Mouse (Mus musculus): ENCODE results near the gene Gm5129.
"Not testable (repeated sequence)": the region's sequence is repeated elsewhere in the genome, so short reads cannot be mapped to it uniquely, and the experiment has no call there.

Gene Gm5129

GRCm38 (mm10) chr5:29735557-29736061 lies at the start of gene Gm5129, which contains the start of gene Dnajb6:
TSS of gene Gm5129 (minus strand) at chr5:29735936.
TSS of gene Dnajb6 (plus strand) at chr5:29735688.
- peak; percentile 94 for DNase-seq

- DNase-seq, result not testable (repeated sequence)
Measured at GRCm38 (mm10) chr5:29784906-29785305, 49.2 kb upstream of the Gm5129 start.

DNA sequence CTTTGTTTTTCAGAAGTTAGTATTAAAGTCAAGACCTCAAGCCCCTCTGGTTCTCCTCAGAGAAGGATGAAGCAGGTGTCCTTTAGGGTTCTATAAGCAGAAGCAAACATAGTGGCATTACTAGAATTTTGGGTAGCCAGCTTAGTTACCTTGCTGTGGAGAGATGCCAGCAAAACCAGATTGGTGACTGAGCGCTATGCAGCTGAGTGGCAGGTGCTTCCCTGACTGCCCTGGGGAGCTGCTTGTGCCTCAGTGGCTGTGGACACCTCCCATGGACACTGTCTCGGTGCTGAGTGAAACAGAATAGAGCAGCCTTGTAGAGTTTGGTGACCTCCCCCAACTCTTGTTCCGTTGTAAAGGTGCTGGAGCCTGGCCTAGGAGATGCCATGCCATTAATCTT lies 46.5 kb upstream of the Gm5129 start:
- DNase-seq, result no peak

GRCm38 (mm10) chr5:29779733-29780132 lies 44.0 kb upstream of the Gm5129 start:
- DNase-seq, result not testable (repeated sequence)

GRCm38 (mm10) chr5:29778029-29778428 lies 42.3 kb upstream of the Gm5129 start:
- no peak for DNase-seq

- DNase-seq, result no peak
Measured at GRCm38 (mm10) chr5:29775437-29775836, 39.7 kb upstream of the Gm5129 start.

DNA sequence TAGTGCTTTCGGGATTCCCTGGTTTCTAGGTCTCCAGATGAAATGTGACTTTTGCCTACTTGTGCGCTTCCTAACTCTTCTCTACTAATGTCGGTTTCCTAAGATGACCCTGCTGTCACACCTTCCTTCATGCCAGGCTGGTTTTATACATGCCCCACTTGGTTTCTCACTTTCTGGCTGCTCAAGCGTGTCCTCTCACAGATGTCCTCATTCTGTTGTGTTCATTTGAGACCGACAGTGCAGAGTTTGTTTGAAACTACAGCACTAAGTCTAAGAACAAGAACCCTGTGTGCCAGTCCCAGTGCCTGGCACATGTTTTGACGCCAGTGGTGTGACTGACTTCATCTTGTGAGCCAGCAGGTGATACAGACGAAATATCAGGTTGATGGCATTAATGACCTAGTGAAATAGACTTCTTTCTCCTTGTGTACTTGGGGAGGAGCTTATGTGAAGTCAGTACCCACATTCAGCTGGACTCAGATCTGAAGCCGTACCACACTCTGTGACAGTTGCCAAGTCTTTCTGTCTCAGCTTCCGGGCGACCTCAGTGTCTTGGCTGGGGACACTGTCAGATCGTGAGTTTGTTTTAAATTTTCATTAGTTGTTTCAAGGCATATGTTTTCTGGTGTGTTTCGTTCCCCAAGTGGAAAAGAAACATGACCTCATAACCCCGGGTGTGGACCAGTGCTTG lies 37.9 kb upstream of the Gm5129 start:
- DNase-seq, result no peak

- peak; percentile 65 for DNase-seq
Measured at GRCm38 (mm10) chr5:29772651-29773330, 37.1 kb upstream of the Gm5129 start.

- no peak for DNase-seq
Measured at GRCm38 (mm10) chr5:29772038-29772437, 36.3 kb upstream of the Gm5129 start.

DNA sequence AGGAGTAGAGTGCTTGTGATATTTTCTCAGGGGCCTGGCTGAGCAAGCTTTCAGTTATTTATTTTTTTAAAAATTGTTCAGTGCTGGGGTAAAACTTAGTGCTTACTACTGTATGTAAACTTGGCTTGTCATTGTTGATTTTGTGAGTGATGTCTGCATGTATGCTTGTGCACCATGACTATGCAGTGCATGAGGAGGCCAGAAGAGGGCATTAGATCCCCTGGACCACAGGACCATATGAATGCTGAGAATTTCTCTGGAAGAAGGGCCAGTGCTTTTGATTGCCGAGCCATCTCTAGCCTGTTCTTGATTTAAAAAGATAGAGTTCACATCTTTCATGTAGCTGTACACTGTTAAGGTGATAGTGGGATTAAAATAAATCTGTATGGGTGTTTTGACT lies 35.2 kb upstream of the Gm5129 start:
- DNase-seq, result no peak

- no peak for DNase-seq
Measured at GRCm38 (mm10) chr5:29759318-29759717, 23.6 kb upstream of the Gm5129 start.

DNA sequence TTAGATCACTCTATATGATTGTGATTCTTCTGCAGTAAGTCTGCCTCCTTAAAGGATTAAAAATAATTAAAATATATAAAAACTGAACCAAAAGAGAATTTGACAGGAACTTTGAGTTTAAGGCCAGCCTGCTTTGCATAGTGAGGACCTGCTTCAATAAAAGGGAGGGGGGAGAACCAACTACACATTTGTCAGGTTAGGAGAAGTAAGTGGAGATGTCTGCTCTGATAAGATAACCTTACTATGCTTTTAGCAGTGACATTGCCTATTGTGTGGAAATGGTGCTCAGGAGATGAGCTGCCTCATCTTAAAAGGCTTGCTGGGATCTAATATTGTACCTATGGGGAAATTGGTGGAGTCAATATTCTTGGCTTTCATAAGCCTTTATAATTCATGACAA lies 17.2 kb upstream of the Gm5129 start:
- no peak for DNase-seq

DNA sequence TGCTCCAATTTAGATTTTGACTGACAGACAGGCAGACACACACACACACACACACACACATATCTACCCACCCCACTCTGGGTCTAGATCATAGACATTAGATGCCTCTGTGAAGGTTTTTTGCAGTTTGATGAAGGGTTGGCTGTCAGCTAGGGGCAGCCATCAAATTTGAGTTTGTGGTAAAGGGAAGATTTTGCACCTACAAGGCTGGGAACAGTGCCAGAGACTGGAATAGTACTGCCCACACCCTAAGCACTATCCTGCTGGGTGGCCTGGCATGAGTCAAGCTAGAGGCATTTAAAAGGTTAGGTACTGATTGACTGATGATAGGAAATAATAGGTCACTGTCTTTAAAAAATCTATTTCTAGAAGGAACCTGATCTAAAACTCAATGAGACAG lies 15.6 kb upstream of the Gm5129 start:
- DNase-seq, result no peak

DNA sequence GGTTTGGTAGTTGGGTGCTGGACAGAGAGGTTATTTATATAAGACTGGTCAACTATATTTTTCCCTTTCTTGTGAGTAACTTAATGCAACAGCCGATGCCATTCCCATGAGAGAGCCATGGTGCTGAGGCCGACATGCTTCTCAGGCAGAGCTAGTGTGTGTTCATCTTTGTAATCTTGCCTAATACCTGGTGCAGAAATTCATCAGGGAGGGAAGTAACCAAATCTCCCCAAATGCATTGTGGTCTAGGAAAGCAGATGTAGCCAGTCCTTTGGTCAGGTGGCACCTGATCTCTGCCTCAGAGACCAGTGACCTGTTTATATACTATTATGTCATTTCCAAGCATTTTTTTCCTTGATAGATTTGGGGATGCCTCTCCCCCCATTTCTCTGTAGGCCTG lies 11.9 kb upstream of the Gm5129 start:
- no peak for DNase-seq

- no peak for DNase-seq
Measured at GRCm38 (mm10) chr5:29741093-29741492, 5.4 kb upstream of the Gm5129 start.

DNA sequence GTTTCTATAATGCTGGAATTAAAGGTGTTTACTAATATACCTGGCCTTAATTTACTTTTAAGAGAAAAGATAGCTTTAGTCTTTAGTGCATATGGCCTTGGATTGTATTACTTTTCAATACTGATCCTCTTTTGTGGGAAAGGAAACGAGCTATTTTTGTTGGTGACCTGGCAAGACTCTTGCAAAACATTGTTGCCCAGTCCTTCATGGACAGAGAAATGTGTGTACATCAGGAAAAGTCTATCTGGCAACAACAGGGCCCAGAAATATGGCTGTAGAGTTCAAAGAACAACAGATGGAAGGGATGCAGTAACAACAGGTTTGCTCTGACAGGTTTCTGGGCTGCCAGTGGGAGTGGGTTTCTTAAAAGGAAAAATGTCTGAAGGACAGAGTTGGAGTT lies 4.9 kb upstream of the Gm5129 start:
- no peak for DNase-seq

DNA sequence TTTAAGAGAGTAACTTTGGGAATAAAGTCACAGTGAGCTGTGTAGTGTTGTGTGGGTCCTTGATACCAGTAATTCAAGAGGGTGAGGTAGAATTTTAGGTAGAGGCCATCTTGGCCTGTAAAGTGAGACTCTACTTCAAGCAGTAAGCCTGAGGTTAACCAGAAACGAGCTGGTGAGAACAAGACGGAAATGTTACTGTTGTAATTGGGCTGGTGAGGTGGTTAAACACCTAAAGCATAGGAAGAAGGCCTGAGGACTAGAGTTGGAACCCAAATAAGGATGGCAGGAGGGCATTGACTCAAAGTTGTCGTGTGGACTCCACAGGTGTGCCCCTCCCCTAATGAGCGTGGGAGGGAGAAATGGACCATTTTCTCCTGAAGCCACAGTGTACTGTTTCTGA lies 2.3 kb upstream of the Gm5129 start:
- no peak for DNase-seq

DNA sequence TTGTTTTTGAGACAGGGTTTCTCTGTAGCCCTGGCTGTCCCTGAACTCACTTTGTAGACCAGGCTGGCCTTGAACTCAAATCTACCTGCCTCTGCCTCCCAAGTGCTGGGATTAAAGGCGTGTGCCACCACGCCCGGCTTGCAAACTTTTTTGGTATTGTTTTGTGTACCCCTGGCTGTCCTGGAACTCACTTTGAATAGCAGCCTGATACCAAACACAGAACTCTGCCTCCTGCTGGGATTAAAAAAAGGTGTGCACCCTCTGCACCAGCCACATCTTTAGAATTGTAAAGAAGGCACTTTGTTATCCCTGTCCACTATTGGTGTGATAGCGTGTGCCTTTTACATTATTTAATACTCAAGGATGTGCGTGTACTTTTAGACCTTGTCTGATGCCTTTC lies 1.7 kb upstream of the Gm5129 start:
- no peak for DNase-seq

DNA sequence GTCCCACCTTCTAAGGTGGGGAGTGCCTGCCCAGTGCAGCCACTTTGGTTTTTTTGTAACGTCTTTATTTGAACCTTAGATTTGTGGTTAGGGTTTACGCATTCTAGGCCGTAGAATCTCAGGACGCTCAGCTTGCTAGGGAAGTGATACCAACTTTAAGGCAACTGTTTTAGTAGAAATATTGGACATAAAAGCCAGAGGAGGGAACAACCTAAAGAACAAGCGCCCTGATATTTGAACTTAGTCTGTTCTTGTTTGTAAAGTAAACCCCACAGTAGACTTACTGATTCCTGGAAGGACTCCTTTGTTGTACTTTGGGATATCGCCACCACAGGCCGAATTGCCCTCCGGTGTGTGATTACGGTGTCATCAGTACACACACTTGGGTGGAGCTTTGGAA lies 1.2 kb upstream of the Gm5129 start:
- DNase-seq, result no peak

GRCm38 (mm10) chr5:29736073-29736900 lies 551 bp upstream of the Gm5129 start:
- DNase-seq, result no peak

- DNase-seq, result no peak
Measured at GRCm38 (mm10) chr5:29734831-29735510, 765 bp downstream of the Gm5129 start.

- not testable (repeated sequence) for DNase-seq
Measured at GRCm38 (mm10) chr5:29726070-29726469, 9.7 kb downstream of the Gm5129 start.

- no peak for DNase-seq
Measured at GRCm38 (mm10) chr5:29725369-29725768, 10.4 kb downstream of the Gm5129 start.
